Mouse (Mus musculus) gonadal fat pad, adult 2 months (tissue): ENCODE measurements around the gene Snx17. TPM values are rescaled to one million over a fixed set of nuclear protein-coding genes. Genes with fewer than 3 reads are reported as not detected.
"Not testable (repeated sequence)": the region's sequence is repeated elsewhere in the genome, so short reads cannot be mapped to it uniquely, and the experiment has no call there.

ENCODE experiments used
- DNase-seq: peaks from one replicate; pipeline ENCODE4 v3.0.0-alpha.2; 2012; ENCODE audit warnings: low read depth
- polyA plus RNA-seq: library from polyadenylated mRNA; depleted of rRNA; stranded (reverse); fragments of >200 nt; gene quantifications from 2 replicates; pipeline ENCODE4 v1.2.3, GENCODE M21; 2012

The Snx17 gene
- polyA plus RNA-seq, 1 experiment: 126 TPM

- no peak for DNase-seq
Observed at GRCm38 (mm10) chr5:31197072-31197471, 4.0 kb downstream of the Snx17 start.

- DNase-seq: no peak
Observed at GRCm38 (mm10) chr5:31198170-31198569, 5.1 kb downstream of the Snx17 start.

GRCm38 (mm10) chr5:31198616-31199320, 5.7 kb downstream of the Snx17 start:
- DNase-seq: no peak

GRCm38 (mm10) chr5:31199321-31199892, 6.4 kb downstream of the Snx17 start:
- no peak for DNase-seq

GRCm38 (mm10) chr5:31199893-31200292, 6.9 kb downstream of the Snx17 start:
- DNase-seq: no peak

- DNase-seq: no peak
Observed at GRCm38 (mm10) chr5:31200327-31200768, 7.3 kb downstream of the Snx17 start.

GRCm38 (mm10) chr5:31201042-31201741, 8.2 kb downstream of the Snx17 start:
- no peak for DNase-seq

- DNase-seq: peak; percentile 86
Observed at GRCm38 (mm10) chr5:31201742-31202590, 8.9 kb downstream of the Snx17 start, which contains the start of gene Zfp513. TSS of gene Zfp513 (minus strand) at chr5:31202303.

- DNase-seq: no peak
Observed at GRCm38 (mm10) chr5:31202933-31203332, 9.9 kb downstream of the Snx17 start.

- no peak for DNase-seq
Observed at GRCm38 (mm10) chr5:31203866-31204265, 10.8 kb downstream of the Snx17 start.

- no peak for DNase-seq
Observed at GRCm38 (mm10) chr5:31204421-31204820, 11.4 kb downstream of the Snx17 start.

GRCm38 (mm10) chr5:31216554-31216953, 23.5 kb downstream of the Snx17 start:
- not testable (repeated sequence) for DNase-seq

- no peak for DNase-seq
Observed at GRCm38 (mm10) chr5:31218294-31218693, 25.3 kb downstream of the Snx17 start.

GRCm38 (mm10) chr5:31219070-31219469, 26.0 kb downstream of the Snx17 start:
- DNase-seq: no peak

GRCm38 (mm10) chr5:31219474-31219873, 26.4 kb downstream of the Snx17 start:
- no peak for DNase-seq

GRCm38 (mm10) chr5:31219911-31220447, 27.0 kb downstream of the Snx17 start:
- no peak for DNase-seq

GRCm38 (mm10) chr5:31220448-31221303, 27.6 kb downstream of the Snx17 start, which contains the start of gene Ppm1g:
TSS of gene Ppm1g (minus strand) at chr5:31220687.
- DNase-seq: no peak

- no peak for DNase-seq
Observed at GRCm38 (mm10) chr5:31221304-31221945, 28.4 kb downstream of the Snx17 start.

GRCm38 (mm10) chr5:31222696-31223095, 29.7 kb downstream of the Snx17 start:
- DNase-seq: no peak

GRCm38 (mm10) chr5:31226641-31227040, 33.6 kb downstream of the Snx17 start:
- DNase-seq: no peak
